Mouse (Mus musculus): Measurements from ENCODE around the gene Prrc2b.

Gene Prrc2b

DNA sequence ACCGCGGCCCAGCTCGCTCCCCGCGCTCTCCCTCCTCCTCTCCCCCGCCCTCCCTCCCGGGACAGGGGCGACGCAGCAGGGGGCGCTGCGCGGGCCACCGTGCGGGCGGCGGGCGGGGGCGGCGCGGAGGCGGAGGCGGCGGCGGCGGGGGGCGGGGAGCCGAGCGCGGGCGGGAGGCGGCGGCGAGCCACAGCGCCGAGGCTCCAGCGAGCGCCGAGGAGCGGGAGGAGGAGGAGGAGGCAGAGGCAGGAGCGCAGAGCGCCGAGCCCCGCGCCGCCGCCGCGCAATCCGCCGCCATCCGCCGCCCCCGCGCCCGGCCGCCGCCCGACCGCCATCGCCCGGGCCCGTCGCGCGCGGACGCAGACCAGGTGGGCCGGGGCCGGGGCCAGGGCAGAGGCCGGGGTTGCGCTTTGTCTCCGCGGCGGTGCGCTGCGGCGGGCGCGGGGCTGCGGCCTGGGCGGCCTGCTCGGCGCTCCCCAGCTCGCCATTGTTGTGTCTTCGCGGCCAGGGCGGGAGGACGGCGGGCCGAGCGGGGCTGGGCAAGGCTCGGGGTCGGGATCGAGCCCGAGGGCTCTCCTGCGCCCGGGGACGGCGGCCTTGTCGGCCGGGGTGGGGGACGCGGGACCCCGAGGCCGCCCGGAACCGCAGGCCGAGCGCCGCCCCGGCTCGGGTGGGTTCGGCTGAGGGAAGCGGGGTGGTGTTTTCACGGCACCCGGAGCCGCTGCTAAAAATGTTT, at the start of gene Prrc2b:
TSS of gene Prrc2b (plus strand) at position 159 of the 736 bp plus-strand sequence.
- DNase-seq (ENCODE audit: low spot score): peak; percentile 47

DNA sequence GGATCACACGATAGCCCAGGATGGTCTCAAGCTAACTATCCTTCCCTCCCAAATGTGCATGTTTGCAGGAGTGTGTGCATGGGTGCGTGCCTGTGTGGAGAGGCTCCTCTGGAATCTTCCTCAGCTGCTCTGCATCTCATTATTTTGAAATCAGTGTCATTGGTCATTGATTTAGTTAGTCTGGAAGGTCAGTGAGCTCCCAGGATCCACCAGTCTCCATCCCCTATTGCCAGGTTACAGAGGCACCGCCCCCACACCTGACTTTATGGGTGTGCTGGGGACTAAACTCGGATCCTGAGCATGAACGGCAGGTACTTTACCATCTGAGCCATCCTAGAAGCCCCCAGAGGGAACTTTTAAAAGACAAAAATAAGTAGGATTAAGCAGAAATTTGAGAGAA, 47.9 kb upstream of the Prrc2b start:
- no peak for DNase-seq (ENCODE audit: low spot score)

DNA sequence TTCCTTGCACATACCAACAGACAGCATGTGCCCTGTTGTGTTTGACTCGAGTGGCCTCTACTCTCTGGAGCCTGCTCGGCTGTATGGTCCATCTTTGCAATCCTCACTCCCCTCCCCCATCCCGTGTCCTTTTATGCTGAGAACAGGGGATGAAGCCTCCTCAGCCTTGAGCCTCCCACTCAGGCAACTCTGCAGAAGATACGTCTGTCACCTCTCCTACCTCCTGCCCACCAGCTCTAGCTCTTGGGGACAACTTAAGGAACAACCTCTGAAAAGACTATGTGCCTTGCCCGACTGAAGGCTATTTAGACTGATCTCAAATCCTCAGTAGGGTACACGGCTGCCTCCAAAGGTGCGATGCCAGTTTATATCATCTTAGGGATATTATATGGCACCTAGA, 47.3 kb upstream of the Prrc2b start:
- DNase-seq (ENCODE audit: low spot score): no peak

DNA sequence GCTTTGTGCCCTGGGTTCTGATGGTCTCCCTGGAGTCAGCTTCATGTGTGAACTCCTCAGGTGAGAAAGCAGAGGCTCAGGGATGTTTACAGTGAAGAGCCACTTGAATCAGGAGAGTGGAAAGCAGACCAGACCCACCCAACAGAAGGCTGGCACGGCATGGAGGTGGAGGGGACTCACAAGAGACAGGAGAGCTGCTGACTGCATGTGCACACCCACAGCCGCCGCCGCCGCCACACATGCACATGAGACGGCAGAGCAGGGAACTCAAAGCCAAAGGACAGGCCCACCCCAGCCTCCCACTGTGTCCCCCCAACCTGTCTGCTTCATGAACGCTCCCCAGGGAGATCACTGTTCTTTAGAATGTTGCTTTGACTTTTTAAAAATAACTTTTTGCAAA, 46.8 kb upstream of the Prrc2b start:
- DNase-seq (ENCODE audit: low spot score): no peak

DNA sequence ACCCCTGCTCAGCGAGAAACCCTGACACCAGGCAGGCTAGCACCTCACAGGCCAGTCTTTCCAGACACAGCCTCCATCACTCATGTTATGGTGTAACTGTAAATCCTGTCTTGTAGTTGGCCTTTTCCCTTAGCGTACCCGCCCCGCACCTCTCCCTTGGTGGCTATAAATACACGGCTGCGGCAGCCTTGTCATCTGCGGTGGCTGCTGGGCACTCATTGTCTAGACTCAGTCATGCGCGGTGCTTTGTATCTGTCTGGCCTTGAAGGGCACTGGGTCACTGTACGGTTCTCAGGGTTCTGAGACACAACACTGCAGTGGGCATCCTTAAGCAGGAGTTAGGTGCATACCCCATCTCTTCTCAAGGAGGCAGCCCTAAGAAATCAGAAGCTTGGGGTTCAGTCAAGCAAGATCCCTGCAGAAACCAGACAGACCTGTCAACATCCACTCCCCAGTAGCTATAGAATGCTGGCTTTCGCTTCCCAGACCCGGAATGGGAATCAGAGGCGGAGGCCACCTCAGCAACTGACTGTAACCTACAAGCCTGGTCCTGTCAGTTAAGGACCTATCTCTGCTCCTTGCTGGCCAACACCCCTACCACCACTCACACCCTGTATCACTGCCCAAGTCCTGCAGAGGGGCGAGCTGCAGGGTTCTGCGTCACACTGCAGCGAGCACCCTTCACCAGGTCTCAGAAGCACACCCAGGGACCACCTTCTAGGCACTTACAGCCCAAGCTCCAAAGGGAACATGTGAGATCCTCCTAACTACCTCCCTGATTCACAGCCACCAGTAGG, 45.6 kb upstream of the Prrc2b start:
- no peak for DNase-seq (ENCODE audit: low spot score)

DNA sequence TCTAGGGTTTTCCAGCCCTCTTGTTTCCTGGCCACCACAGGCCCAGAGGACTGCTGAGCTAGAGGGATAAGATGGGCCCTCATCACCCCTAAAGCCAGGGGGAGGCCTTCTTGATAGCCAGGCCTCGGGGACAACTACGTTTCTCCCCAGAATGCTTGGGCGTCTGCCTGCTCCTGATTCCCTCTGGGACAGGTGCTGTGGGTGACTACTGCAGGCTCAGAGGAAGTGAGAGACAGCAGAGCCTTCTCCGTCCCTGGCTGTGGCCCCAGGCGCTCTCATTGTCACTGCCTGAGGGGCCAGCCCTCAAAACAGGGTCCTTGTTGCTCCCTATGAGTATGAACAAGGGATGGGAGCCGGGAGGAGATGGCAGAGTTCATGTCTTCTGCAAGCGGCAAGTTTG, 45.0 kb upstream of the Prrc2b start:
- DNase-seq (ENCODE audit: low spot score): no peak

DNA sequence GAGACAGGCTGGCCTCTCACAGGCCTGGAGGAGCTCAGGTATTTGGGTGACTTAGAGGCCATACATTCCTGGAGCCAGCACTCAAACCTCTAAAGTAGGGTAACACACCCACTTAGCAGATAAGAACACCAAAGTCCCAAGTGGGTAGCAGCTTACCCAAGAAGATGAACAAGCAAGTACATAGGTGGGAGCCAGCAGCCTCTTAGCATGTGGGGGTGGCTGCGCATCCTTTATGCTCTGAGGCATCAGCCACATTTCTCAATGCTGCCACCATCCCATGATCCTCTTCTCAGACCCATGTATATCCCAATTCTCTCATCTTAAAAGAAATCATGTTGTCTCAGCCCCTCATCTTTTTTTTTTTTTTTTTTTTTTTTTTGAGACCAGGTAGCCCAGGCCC, 39.6 kb upstream of the Prrc2b start:
- no peak for DNase-seq (ENCODE audit: low spot score)

DNA sequence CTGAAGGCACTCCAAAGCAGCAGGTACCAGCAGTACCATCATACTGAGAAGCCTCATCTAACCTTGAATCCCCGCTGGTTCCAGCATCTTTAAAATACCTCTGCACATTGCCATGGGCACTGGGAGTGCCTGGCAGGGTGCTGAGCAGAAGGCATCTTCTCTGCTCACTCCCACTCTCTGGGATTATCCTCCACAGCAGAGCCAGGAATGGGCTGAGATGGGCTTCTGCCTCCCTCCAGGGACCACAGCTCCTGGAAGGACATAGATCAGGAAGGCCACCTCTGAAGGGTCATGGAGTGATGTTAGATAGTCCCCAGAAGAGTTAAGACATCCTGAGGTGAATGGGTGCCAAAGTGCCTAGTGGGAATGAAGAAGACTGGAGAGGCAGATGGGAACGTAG, 38.3 kb upstream of the Prrc2b start:
- no peak for DNase-seq (ENCODE audit: low spot score)

DNA sequence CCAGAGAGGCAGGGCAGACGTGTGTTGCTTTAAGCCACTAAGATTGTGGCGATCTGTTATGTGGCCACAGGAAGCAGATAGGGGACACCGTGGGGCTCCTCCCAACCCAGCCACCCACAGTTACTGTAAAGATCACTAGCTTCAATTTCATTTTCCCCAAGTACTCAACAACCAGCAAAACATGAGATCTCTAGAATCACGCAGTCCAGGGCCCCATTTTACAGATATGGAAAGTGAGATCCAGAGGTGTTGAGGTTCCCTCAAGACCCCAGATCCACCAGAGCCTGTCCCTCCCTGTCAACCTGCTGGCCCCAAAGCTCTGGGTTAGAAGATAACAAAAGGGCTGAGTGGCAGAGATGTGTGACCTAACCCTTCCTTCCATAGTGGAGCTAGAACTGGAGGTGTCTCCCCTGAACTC, 35.0 kb upstream of the Prrc2b start:
- DNase-seq (ENCODE audit: low spot score): no peak

DNA sequence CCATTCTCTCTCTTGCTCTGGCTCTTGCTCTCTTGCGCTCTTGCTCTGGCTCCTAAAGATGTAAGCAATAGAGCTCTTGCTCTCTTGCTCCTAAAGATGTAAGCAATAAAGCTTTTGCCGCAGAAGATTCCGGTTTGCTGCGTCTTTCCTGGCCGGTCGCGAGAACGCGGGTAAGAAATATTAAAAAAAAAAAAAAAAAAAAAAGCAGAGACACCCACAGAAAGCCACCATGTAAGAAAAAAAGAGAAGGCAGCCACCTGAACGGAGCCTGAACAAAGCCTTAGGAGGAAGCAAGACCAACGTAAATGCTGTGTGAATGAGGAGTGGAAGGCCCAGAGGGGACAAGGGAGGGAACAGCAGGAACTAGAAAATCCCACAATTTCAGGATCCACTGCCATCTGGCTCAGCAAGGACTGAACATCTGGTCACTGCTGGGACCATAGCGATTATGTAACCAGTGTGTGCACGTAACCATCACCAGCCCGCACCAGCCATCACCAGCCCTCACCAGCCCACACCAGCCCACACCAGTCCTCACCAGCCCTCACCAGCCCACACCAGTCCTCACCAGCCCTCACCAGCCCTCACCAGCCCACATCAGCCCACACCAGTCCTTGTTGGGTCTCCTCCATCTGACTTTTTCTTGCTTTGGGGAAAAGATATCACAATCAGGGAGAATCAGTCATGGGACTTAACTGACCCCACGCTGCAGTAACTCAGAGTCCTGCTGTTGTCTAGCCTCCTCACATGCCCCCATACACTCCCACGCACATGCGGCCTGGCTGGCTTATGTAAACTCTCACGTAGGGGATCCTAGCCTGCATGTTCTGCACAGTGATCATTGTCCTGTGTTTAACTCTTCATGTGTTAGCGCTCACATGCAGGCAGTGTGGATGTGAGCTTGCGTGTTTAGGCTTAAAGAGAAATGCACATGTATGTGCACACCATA, 30.8 kb upstream of the Prrc2b start:
- DNase-seq (ENCODE audit: low spot score): no peak

DNA sequence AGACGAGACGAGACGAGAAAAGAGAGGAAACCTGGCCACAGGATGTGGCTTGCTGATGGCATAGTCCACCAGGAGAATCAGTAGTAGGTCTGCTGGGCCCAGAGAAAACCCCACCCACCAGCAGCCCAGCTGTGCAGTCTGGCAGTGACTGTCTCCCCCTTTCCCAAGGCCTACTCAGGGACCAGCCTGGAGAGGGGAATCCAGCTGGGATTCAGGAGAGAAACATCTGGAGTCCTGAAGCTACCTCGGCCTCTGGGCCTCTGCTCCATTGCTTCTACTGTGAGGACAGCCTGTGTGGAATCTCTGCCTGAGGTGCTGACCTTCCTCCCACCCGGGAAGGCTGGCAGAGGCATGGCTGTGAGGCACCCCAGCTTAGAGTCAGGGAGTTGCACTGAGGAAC, 29.7 kb upstream of the Prrc2b start:
- no peak for DNase-seq (ENCODE audit: low spot score)

DNA sequence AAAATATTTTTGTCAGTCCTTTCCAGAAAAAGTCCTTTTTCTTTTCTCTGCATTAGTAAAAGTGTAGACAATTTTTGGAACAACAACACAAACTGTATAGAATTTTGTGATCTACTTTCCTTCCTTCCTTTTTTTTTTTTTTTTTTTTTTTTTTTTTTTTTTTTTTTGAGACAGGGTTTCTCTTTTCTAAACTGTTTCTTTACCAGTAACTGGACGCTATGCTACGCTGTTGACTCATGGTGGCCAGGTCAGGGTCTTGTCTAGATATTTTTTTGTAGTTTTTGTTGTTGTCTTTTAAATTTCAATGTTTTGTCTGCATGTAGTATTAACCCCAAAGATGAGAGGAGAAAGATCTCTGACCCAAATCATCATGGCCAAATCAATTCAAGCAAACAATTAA, 29.1 kb upstream of the Prrc2b start:
- DNase-seq (ENCODE audit: low spot score): no peak

DNA sequence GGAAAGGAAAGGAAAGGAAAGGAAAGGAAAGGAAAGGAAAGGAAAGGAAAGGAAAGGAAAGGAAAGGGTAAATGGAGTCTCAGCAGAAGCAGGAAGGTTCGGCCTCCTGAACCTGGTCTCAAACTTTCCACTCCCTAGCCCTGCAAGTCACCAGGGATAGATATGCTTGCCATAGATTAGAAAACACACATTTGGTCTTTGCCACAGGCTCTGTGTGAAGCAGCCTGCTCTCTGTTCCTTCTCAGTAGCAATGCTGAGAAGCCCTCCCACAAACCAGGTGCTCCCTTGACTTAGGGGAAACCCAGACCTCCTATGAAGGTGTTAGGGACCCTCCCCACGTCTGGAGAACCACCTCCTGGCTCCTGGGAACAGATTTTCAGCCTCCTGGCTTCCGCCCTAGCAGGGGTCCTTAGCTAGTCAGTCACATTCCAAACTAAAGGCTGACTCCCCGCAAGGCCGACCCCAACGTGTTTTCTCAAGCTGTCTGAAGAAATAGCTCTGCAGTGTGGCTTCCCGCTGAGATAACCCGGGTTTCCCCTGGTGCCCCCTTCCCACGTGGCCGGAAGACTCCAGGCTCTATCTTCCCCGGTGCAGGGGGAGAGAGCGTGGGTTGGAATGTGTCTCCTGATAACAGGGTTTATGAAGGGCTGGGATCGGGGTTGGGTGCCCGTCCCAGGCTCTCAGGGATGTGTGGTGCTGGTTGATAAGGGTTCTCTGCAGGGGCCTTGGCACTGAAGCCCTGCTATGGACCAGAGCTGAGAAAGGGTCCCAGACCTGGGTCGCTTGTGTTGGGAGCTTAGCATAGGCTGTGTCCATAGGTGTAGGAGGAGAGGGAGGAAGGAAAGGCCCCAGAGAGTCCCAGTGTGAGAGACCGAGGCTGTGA, 23.0 kb upstream of the Prrc2b start:
- DNase-seq (ENCODE audit: low spot score): no peak

DNA sequence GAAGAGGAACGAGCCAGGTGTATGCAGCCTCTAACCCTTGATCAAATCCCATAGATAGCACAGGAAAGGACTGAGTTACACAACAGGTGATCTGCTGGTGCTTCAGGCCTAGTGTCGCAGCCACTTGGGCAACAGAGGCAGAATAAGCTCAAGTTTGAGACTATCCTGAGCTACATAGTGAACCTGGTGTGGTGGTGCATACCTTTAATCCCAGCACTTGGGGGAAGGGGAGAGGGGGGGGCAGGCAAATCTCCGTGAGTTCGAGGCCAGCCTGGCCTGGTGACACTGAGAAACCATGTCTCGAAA, 22.4 kb upstream of the Prrc2b start:
- DNase-seq (ENCODE audit: low spot score): no peak

DNA sequence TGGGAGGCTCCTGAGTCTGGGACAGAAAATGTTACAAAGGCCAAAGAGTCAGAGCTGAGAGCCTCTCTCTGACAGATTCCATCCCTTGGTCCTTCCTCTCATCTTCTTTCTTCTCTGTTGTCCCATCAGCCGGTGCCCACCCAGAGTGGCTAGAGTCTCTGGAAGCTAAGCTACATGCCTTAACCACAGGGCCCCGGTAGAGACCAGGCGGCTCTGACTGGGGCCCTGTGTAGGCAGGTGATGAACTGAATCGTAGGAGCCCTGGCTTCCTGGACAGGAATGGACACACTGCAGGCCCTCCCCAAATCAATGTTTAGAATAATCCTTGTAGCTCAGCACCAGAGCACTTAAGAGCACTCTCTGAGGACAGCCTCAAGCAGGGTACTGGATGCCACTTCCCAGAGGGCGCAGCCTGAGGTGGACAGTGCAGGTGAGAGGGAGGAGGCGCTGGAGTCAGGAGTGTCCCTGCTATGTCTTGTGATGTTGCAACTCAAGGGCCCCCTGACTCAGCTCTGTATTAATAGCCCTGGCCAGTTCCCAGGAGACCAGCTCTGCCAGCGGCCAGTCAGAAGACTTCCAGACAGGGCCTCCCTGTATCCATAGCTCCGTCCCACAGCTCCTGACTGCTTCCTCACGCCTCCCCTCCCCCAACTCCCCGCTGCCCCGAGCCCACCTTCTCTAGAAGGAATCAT, 21.4 kb upstream of the Prrc2b start:
- no peak for DNase-seq (ENCODE audit: low spot score)

DNA sequence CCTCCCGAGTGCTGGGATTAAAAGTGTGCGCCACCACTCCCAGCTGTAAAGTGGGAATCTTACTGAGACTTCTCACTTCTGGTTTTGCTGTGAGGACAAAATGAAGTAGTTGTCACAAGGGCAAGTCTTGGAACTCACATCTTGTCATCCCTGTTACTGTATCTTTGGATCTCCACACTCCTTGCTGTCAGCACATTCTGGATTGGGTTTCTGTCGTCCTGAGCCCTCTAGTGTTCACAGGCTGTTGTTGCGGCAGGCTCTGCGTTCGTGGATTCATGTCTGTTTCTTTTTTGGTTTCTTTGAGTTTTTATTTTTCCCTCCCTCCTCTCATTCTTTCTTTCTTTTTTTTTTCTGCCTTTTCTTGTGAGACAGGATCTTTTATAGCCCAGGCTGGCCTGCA, 20.4 kb upstream of the Prrc2b start:
- peak; percentile 79 for DNase-seq (ENCODE audit: low spot score)

DNA sequence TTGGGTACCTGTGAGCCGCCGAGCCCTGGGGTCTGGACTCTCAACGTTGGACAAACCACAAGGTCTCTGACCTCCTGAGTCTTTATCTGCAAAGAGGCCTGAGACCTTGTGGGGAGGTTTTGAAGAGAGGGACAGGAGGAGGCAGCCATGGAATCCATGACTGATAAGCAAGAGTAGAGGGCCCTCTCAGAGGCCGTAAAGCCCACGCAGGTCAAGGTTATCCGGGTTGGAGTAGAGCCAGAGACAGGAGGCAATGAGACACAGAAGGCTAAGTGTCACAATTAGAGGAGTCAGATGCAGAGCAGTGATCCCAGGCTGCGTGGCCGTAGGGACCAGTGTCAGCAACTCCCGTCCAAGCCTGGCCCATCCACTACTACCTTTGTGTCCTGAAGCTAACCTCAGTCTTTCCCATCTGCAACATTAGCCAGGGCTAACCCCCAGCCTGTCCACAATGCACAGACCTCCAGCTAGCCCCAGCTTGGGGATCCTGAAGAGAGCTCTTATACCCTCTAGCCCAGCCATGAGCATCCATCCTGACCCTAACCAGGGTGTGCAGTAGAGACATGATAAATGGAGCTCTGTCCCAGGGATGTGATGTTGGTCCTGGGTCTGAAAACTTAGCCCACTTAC, 19.6 kb upstream of the Prrc2b start:
- no peak for DNase-seq (ENCODE audit: low spot score)

DNA sequence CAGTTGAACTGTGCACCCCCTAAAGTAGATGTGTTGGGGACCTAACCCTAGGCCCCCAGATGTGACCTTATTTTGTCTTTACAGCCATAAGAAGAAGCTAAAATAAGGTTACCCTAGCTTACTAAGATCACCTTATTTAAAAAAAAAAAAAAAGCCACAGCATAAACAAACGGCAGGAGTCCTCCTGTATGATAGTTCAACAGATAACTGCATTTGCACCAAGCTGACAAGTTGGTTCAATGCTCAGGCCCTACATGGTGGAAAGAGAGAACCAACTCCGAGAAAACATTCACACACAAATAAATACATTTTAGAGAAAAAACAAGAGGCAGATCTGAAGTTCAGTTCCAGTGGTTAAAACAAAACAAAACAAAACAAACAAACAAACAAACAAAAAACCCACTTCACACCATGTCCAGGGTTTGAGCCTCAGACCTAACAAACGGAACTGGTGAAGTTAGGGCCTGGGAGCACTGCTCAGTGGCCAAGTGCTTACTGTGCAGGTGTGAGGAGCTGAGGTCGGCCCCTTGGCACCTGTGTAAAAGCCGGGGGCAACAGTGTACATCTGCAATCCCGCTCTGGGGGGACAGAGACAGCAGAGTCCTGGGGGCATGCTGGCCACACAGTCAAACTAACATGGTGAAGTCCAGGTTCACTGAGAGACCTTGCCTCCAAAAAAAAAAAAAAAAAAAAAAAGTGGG, 18.9 kb upstream of the Prrc2b start:
- no peak for DNase-seq (ENCODE audit: low spot score)

DNA sequence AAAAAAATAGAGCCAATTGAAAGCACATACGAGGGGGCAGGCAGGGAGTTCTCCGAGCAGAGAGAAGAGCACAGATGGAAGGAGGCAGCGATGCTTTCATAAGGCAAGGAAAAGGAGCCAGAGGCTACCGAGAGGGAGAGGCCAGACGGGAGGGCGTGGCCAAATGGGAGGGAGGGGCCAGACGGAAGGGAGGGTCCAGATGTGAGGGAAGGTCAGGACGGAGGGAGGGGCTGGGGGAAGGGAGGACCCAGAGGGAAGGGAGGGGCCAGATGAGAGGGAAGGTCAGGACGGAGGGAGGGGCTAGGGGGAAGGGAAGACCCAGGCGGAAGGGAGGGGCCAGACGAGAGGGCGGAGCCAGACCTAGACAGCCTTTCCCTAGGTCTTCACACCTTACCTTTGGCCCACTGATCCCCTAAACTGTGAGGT, 18.3 kb upstream of the Prrc2b start:
- peak; percentile 34 for DNase-seq (ENCODE audit: low spot score)

DNA sequence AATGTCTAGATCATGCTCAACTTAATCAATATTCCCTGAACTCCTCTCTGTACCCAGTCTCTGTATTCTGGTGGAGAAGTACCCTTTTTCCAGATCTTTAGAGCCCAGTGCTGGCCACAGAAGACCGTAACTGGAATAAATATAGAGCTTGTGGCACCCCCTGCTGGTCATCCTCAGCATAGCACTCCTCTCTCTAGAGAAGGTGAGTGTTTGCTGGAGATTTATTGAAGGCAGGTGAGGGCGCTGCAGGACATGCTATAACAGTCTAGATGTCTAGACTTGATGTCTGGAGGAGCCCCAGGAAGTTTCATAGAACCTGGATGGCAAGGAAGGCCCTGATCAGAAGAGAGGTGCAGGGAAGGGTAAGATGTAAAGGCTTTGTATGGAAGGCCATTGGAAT, 16.8 kb upstream of the Prrc2b start:
- peak; percentile 84 for DNase-seq (ENCODE audit: low spot score)
